Mouse (Mus musculus) gastrocnemius, postnatal 10 days (tissue): ENCODE measurements at regions not wholly inside any gene's neighbourhood (a gene's known extent, or its start where the extent isn't known, plus 50 kb on each side); places are given as distances from the start of the nearest gene placed in this dataset.
A peak's percentile ranks its signal among the peaks of the same experiment; 100 is the strongest.

Experiments used
- DNase-seq: peaks from one replicate; pipeline ENCODE4 v3.0.0; 2021; ENCODE audit warnings: mixed read lengths

DNA sequence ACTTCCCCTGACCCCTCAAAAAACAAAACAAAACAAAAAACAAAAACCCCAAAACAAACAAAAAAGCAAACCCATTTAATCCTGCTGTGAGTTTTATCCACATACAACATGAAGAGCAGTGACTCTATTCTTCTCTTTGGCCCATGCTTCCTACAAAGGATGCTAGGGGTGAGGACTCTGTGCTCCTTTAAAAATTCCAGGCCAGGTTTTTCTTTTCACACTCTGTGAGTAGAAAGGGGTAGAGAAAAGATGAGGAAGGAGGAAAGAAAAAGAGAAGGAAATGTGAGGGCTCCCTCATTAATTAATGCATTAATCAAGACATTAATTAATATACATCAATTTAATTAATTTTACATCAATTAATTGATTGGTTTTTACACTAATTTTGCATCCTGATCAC is 82.9 kb upstream of the Phyhipl start:
- no peak for DNase-seq

DNA sequence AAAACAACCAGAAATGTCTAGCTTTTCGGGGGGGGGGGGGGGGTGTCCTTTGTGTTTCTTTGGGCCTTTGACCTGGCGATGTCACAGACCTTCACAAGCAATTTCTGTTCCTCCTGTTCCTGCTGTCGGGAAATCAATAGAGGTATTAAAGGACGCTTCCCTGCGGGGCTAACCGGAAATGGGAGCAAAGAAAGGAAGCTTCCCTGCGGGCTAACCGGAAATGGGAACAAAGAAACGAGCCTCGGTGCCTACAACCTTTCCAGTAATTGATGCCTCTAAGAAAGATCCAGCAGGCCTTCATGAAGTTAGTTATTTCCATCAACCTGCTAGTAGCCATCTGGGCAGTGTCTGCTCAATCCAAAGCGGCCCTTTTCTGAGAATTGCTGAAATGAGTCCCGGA is 78.2 kb upstream of the Phyhipl start:
- no peak for DNase-seq

DNA sequence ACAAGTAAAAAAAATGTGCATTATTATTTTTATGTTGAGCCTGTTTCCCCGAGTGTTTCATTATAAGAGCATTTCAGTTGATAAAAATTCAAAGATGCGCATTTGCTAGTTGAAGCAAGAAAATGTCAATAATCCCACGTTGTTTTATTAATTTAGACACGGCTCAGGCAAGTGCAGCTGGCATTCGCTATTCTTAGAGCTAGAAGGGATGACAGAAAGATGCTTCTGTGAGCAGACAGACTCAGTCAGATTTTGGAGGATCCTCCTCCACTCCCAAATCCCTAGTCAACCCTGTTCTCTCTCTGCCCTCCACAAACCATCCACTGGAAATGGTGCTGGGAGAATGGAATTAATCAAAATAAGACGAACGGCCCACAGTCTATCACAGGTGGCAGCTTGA is 77.7 kb upstream of the Phyhipl start:
- DNase-seq, result no peak

DNA sequence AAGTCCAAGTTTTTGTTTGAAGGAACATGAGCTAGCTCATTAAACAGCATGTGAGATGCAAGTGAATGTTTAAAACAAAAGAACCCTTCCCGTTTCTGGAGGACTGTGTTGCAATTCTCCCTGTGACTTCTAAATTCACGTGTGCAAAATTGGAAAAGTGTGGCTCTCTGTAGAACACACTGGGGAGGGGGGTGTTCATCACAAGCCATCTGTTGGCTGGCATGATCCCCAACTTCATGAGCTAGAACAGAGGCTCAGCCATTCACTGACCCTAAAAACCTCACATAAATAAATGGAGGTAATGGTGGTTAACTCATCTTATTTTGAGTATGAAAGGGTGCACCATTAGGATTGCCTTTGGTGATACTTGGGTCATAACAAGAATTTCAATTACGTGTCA is 69.3 kb upstream of the Phyhipl start:
- DNase-seq, result no peak

DNA sequence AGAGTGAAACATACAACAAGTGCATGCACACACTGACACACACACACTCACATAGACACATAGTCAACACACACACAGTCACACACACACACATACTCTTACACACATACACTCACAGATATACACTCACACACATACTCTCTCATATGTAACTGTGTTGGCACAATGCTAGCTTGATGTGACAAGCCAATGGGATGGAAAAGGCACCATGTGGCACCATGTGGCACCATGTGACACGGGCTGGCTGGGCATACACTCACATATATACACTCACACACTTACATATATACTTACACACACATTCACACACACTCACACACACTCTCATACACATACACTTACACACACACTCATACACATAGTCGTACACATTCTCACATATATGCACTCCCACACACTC is 67.0 kb upstream of the Phyhipl start:
- no peak for DNase-seq

DNA sequence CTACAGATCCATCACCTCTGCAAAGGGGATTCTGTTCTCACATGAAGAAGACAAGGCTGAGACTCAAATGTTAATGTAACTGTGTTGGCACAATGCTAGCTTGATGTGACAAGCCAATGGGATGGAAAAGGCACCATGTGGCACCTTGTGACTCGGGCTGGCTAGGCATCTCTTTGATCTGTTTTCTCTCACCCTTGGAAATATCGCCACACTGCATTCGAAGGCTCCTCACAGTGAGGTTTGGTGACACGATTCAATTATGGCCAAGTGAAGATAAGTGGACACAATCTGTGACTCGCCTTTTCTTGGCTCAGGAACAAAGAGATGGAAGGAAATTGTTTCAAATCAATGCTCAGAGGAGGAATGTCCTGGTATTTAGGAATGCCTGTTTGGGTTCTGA is 66.6 kb upstream of the Phyhipl start:
- no peak for DNase-seq

DNA sequence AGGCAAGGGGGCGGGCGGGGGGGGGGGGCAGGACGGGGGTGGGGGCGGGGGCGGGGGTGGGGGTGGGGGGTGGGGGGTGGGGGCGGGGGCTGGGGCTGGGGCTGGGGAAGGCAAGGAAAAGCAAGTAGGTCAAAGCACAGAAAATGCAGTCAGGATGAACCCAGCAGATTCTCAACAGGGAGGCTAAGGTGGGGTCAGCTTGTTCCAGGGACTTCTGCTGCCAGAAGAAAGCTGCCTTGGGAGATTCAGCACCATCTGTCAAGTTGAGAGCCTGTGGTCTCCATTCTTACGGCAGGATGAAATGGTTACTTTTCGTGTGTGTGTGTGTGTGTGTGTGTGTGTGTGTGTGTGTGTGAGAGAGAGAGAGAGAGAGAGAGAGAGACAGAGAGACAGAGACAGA is 61.7 kb upstream of the Phyhipl start:
- no peak for DNase-seq

DNA sequence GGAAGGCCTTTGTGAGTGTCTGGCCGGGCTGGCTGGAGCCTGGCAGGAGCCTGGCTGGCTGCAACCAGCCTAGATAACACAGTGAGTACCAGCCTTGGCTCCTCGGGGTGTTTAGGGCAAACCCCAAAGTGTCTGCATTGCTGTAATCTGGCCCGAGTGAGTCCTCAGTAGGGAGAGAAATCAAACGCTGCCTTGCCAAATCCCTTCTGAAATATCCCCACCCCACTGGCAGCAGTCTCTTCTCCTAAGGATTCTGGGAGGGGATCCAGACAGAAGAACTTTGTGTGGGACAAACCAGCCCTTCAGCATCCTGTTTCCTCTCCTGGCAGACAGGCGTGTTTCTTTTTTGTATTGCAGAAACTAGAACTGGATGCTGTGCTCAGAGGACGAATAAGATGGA is 61.3 kb upstream of the Phyhipl start:
- DNase-seq, result peak; percentile 24

DNA sequence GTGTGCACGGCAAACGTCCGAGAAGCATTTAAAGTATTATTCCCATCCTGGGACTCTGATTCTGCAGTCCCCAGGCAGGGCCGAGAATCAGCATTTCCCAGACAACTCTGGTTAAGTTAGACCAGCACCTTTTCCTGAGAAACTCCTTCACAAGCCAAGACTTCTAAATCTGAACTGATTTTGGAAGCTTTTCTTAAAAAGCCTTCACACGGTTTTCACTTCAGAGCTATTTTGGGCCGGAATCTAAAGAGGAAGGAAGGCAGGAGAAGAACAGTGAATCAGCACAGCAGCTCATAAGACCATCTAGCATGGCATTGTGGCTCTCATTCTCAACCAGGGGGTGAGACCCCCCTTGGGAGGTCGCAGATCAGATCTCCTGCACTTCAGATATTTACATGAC is 57.5 kb upstream of the Phyhipl start:
- DNase-seq, result no peak

DNA sequence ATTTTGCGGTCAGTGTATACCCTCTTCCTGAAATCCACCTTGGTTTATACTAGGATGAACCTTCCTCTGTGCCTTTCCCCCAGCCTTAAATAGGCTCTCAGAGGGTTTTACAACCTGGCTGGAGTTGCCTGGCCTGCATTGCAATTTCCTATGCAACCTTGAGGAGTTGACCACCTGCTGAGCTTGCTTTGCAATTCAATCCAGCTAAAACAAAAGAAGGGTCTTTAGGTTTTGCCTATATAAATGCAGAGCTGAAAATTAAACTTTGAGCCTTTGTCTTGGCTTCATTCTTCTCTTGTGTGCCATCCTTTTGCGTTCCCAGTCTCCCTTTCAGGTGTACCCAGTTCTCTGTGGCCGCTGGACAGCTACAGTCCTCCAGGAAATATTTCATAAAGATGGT is 53.0 kb upstream of the Phyhipl start:
- DNase-seq, result no peak
